In the genomic region with DNA sequence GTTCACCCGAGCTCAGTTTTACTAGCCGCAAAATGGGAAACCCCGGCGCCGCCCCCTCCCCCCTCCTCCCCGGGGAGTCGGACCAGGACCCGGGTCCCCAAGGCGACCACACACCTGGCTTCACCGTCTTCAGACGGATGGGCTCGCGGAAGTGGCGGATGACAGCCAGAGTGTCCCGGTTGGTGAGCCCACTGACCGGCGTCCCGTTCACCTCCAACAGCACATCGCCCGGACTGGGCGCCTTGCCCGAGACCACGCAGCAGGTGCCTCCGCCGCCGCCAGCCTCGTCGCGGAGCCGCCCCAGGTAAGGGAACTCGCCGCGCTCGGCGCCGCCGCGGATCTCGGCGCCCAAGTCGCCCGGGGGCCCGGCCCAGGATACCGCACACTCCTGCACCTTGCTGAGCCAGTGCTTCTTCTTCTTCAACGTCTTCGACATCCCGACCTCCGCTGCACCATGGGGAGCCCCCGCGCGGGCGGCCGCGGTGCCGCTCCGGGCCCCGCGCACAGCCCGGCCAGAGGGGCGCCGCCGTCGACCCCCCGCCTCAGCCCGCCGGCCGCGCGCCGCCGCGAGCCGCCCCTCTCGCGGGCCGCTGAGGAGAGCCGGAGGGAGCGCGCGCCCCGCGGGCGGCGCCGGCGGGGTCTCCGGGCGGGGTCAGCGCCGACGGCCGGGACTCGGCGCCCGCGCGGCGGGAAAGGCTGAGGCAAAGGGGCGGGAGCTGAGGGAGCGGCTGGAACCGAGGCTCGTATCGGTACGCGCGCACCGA, we compare ENCODE assay signal across 8 mouse cellular contexts. TPM values are rescaled to one million over a fixed set of nuclear protein-coding genes. Genes with fewer than 3 reads are reported as not detected.
DNase-seq lines count a peak whose midpoint lies in the region; ATAC-seq lines count a peak whose summit lies in the region.

No protein-coding gene starts in this region.

- under 1% methylated on average over 103 of the region's 107 CpGs for WGBS in intestine, embryonic 15.5 days

- ATAC-seq in intestine, embryonic 15.5 days, result peak; percentile 16; the same call in 1 of the 2 replicates

- intact Hi-C loops in gastrocnemius, postnatal 36 days (cut with DNase I), result loop anchor here (5.0 kb wide), 1 partner anchor 223 kb away; no protein-coding TSS in a partner anchor
- intact Hi-C loops in left cerebral cortex, postnatal 36 days (cut with DNase I), result loop anchor here (5.0 kb wide), 1 partner anchor 223 kb away; no protein-coding TSS in a partner anchor

- no peaks in the 10 kb centered on the region for H3K27me3 ChIP-seq in intestine, embryonic 15.5 days (replicated peaks)

- H3K4me1 ChIP-seq in intestine, embryonic 15.5 days (replicated peaks), result peaks cover 3% of the 10 kb centered on the region; the same call in 1 of the 2 replicates

- H3K4me2 ChIP-seq in intestine, embryonic 15.5 days (replicated peaks), result peak overlapping the region; percentile 79

- peak overlapping the region; percentile 85 for H3K9ac ChIP-seq in intestine, embryonic 15.5 days

- H3K36me3 ChIP-seq in intestine, embryonic 15.5 days, result no peaks in the 10 kb centered on the region

- DNase-seq in T-cell, adult 2 months (ENCODE audit: low spot score), result peak; percentile 52
- DNase-seq in cerebellum, postnatal 36 days, result peak; percentile 45 to 59
- peak; percentile 13 to 39 for DNase-seq in gastrocnemius, postnatal 36 days
- peak; percentile 50 to 54 for DNase-seq in left cerebral cortex, postnatal 36 days (ENCODE audit: low spot score in 2 of 2)
- peak; percentile 26 for DNase-seq in mesoderm, embryonic 11.5 days (ENCODE audit: low read depth, low spot score)
- peak; percentile 38 to 57 for DNase-seq in spleen, adult 18-20 months
- no peak for DNase-seq in adipocyte (ENCODE audit: low spot score)

- H3K4me3 ChIP-seq in intestine, embryonic 15.5 days (replicated peaks), result peak overlapping the region; percentile 86

- H3K27ac ChIP-seq in intestine, embryonic 15.5 days, result peak overlapping the region; percentile 98

- no peaks in the 10 kb centered on the region for H3K9me3 ChIP-seq in intestine, embryonic 15.5 days

RNA-seq across cellular contexts. Expression of gene Magi3, which starts 0.5 kb away (rescaled TPM):
- total RNA-seq in gastrocnemius, postnatal 36 days (2021), result 1 to 10 TPM; 1.8 to 2.4 TPM
- polyA plus RNA-seq in intestine, embryonic 15.5 days (2015; fragmentation: Nextera tagmentation; extraction: Ambion mirVana), result 7.5 and 7.9 TPM in 2 replicates
- total RNA-seq in left cerebral cortex, postnatal 36 days (2021), result 10 to 100 TPM; 43.0 to 52.4 TPM

Comparison
In these comparisons a context has a peak if more than half of its experiments do, and no peak if none do; other contexts are left out.
1. RNA of gene Magi3, which starts 0.5 kb away (total RNA-seq): 43.0 to 52.4 TPM in left cerebral cortex, postnatal 36 days; 1.8 to 2.4 TPM in gastrocnemius, postnatal 36 days; every median in the first group is over 10 times any median in the second.